ENCODE assay signal across 16 mouse cellular contexts in the genomic region with DNA sequence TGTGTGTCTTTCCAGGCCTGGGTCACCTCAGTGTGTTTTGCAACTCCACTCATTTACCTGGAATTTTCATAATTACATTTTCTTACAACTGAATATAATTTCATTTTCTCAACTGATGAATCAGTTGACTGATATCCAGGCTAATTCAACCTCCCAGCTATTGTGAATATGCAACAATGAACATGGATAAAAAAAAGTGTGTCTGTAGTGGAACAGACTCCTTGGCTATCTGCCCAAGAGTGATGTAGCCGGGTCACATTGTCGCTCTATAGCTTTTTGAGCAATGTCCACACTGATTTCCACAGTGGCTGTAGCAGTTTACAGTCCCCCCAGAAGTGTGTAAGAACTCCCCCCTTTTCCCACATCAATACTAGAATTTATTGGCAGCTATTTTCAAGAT.
"Had no signal": no experiment of that assay in that cellular context is flagged by ENCODE, and none has a peak within 500 bp of the region (broad histone marks: within the 10 kb centered on the region; RNA-seq: fewer than 3 reads in every experiment).

No protein-coding gene starts in this region.

- H3K4me2 ChIP-seq: kidney, embryonic 15.5 days; liver, embryonic 13.5 days; midbrain, embryonic 13.5 days; neural tube, embryonic 12.5 days; neural tube, embryonic 15.5 days had no signal

- H3K4me1 ChIP-seq: kidney, embryonic 15.5 days; liver, embryonic 13.5 days; megakaryocyte, embryonic 14.5 days had no signal

- H3K36me3 ChIP-seq: kidney, embryonic 15.5 days; liver, embryonic 13.5 days; midbrain, embryonic 10.5 days; midbrain, embryonic 13.5 days; neural tube, embryonic 12.5 days; neural tube, embryonic 15.5 days had no signal

- ATAC-seq: lung, postnatal 0 days; midbrain, embryonic 13.5 days had no signal

- H3K27me3 ChIP-seq: kidney, embryonic 15.5 days; liver, embryonic 13.5 days; megakaryocyte, embryonic 14.5 days; midbrain, embryonic 13.5 days; neural tube, embryonic 12.5 days; neural tube, embryonic 15.5 days had no signal

- H3K9me3 ChIP-seq: kidney, embryonic 15.5 days; liver, embryonic 13.5 days; megakaryocyte, embryonic 14.5 days; midbrain, embryonic 10.5 days; midbrain, embryonic 13.5 days; neural tube, embryonic 12.5 days; neural tube, embryonic 15.5 days had no signal

- H3K27ac ChIP-seq: kidney, embryonic 15.5 days; left cerebral cortex, adult 2 months; liver, embryonic 13.5 days; midbrain, embryonic 10.5 days; midbrain, embryonic 13.5 days; neural tube, embryonic 12.5 days; neural tube, embryonic 15.5 days had no signal

- DNase-seq: kidney, adult 2 months; kidney, postnatal 10 days; kidney, postnatal 36 days; layer of hippocampus, postnatal 36 days; liver, embryonic 13.5 days; lung, adult 2 months; thymus, adult 18-20 months; thymus, postnatal 36 days had no signal

- H3K4me3 ChIP-seq: kidney, embryonic 15.5 days; left cerebral cortex, adult 2 months; liver, embryonic 13.5 days; megakaryocyte, embryonic 14.5 days; midbrain, embryonic 10.5 days; midbrain, embryonic 13.5 days; neural tube, embryonic 12.5 days; neural tube, embryonic 15.5 days had no signal

- H3K9ac ChIP-seq: kidney, embryonic 15.5 days; liver, embryonic 13.5 days; midbrain, embryonic 13.5 days; neural tube, embryonic 12.5 days; neural tube, embryonic 15.5 days had no signal
